Mouse (Mus musculus): ENCODE data around the gene Hist2h2be. TPM values are rescaled to one million over a fixed set of nuclear protein-coding genes. Genes with fewer than 3 reads are reported as not detected.

The Hist2h2be gene
- polyA plus RNA-seq, 2 experiments: 6.4 to 8.9 TPM

- Histone ChIP-seq H3K27me3 (ENCODE audit: control insufficient read depth, insufficient read depth, low read length) (no peaks in the 10 kb centered on the region), H3K4me2 (ENCODE audit: low read depth) (no peak overlapping the region), H3K27ac (no peak overlapping the region), H3K4me3 (ENCODE audit: insufficient read depth in 1 of 2, low read depth in 2 of 2, low read length in 2 of 2) (no peak overlapping the region), H3K9me3 (ENCODE audit: control insufficient read depth, low read length) (no peaks in the 10 kb centered on the region), H3K9ac (replicated peaks) (no peak overlapping the region), H3K4me1 (replicated peaks; ENCODE audit: control insufficient read depth in 2 of 2, insufficient read depth in 2 of 2, low read length in 1 of 2) (peaks cover 9 to 19% of the 10 kb centered on the region in 2 experiments), H3K36me3 (replicated peaks; ENCODE audit: control insufficient read depth, insufficient read depth, low read depth) (no peaks in the 10 kb centered on the region)
- no peak for DNase-seq (ENCODE audit: low read depth in 3 of 3, low spot score in 3 of 3)
- TF ChIP-seq CTCF (IDR thresholded peaks at IDR 0.05; ENCODE audit: low read depth) (no peak), EP300 (IDR thresholded peaks at IDR 0.05; ENCODE audit: low read depth) (no peak)
- ATAC-seq (ENCODE audit: insufficient read depth): no peak
- 34% methylated on average over 2 of the region's 2 CpGs for WGBS (ENCODE audit: insufficient replicate concordance)
Measured at GRCm38 (mm10) chr3:96230404-96230803, 9.5 kb downstream of the Hist2h2be start.

- TF ChIP-seq CTCF (IDR thresholded peaks at IDR 0.05; ENCODE audit: low read depth) (no peak), EP300 (IDR thresholded peaks at IDR 0.05; ENCODE audit: low read depth) (no peak)
- no peak for DNase-seq (ENCODE audit: low read depth in 3 of 3, low spot score in 3 of 3)
Measured at GRCm38 (mm10) chr3:96230910-96231757, 10.2 kb downstream of the Hist2h2be start.

GRCm38 (mm10) chr3:96231758-96232120 lies 10.8 kb downstream of the Hist2h2be start:
- ATAC-seq (ENCODE audit: insufficient read depth): no peak
- H3K36me3 ChIP-seq (replicated peaks; ENCODE audit: control insufficient read depth, insufficient read depth, low read depth): no peaks in the 10 kb centered on the region

More at GRCm38 (mm10) chr3:96230910-96231757, 10.2 kb downstream of the Hist2h2be start:
- no peaks in the 10 kb centered on the region for H3K9me3 ChIP-seq (ENCODE audit: control insufficient read depth, low read length)
- WGBS (ENCODE audit: insufficient replicate concordance): 63% methylated on average over 4 of the region's 4 CpGs
- no peaks in the 10 kb centered on the region for H3K36me3 ChIP-seq (replicated peaks; ENCODE audit: control insufficient read depth, insufficient read depth, low read depth)
- no peak overlapping the region for H3K27ac ChIP-seq
- no peaks in the 10 kb centered on the region for H3K27me3 ChIP-seq (ENCODE audit: control insufficient read depth, insufficient read depth, low read length)
- H3K4me3 ChIP-seq (ENCODE audit: insufficient read depth in 1 of 2, low read depth in 2 of 2, low read length in 2 of 2): no peak overlapping the region
- no peak overlapping the region for H3K4me2 ChIP-seq (ENCODE audit: low read depth)
- peaks cover 2 to 12% of the 10 kb centered on the region in 2 experiments for H3K4me1 ChIP-seq (replicated peaks; ENCODE audit: control insufficient read depth in 2 of 2, insufficient read depth in 2 of 2, low read length in 1 of 2)
- H3K9ac ChIP-seq (replicated peaks): no peak overlapping the region
- no peak for ATAC-seq (ENCODE audit: insufficient read depth)

GRCm38 (mm10) chr3:96234914-96235313 lies 14.0 kb downstream of the Hist2h2be start:
- Histone ChIP-seq H3K9me3 (ENCODE audit: control insufficient read depth, low read length) (no peaks in the 10 kb centered on the region), H3K4me3 (ENCODE audit: insufficient read depth in 1 of 2, low read depth in 2 of 2, low read length in 2 of 2) (no peak overlapping the region), H3K36me3 (replicated peaks; ENCODE audit: control insufficient read depth, insufficient read depth, low read depth) (no peaks in the 10 kb centered on the region), H3K9ac (replicated peaks) (no peak overlapping the region; the same call in 1 of the 2 replicates), H3K27ac (no peak overlapping the region), H3K4me2 (ENCODE audit: low read depth) (no peak overlapping the region), H3K4me1 (replicated peaks; ENCODE audit: control insufficient read depth in 2 of 2, insufficient read depth in 2 of 2, low read length in 1 of 2) (peaks cover 0 to 11% of the 10 kb centered on the region in 2 experiments; a peak in 2 of 4 replicates), H3K27me3 (ENCODE audit: control insufficient read depth, insufficient read depth, low read length) (no peaks in the 10 kb centered on the region)
- 69% methylated on average over 2 of the region's 2 CpGs for WGBS (ENCODE audit: insufficient replicate concordance)
- no peak for ATAC-seq (ENCODE audit: insufficient read depth)
- TF ChIP-seq CTCF (IDR thresholded peaks at IDR 0.05; ENCODE audit: low read depth): no peak
- no peak for TF ChIP-seq EP300 (IDR thresholded peaks at IDR 0.05; ENCODE audit: low read depth)
- DNase-seq (ENCODE audit: low read depth in 3 of 3, low spot score in 3 of 3): no peak

More at GRCm38 (mm10) chr3:96231758-96232120, 10.8 kb downstream of the Hist2h2be start:
- no peak overlapping the region for H3K4me2 ChIP-seq (ENCODE audit: low read depth)
- H3K9me3 ChIP-seq (ENCODE audit: control insufficient read depth, low read length): no peaks in the 10 kb centered on the region
- no peak overlapping the region for H3K9ac ChIP-seq (replicated peaks)
- no peaks in the 10 kb centered on the region for H3K27me3 ChIP-seq (ENCODE audit: control insufficient read depth, insufficient read depth, low read length)
- H3K27ac ChIP-seq: no peak overlapping the region
- TF ChIP-seq EP300 (IDR thresholded peaks at IDR 0.05; ENCODE audit: low read depth): no peak
- no peak for TF ChIP-seq CTCF (IDR thresholded peaks at IDR 0.05; ENCODE audit: low read depth)
- peaks cover 0 to 11% of the 10 kb centered on the region in 2 experiments; a peak in 2 of 4 replicates for H3K4me1 ChIP-seq (replicated peaks; ENCODE audit: control insufficient read depth in 2 of 2, insufficient read depth in 2 of 2, low read length in 1 of 2)
- 44% methylated on average over 2 of the region's 2 CpGs for WGBS (ENCODE audit: insufficient replicate concordance)
- H3K4me3 ChIP-seq (ENCODE audit: insufficient read depth in 1 of 2, low read depth in 2 of 2, low read length in 2 of 2): no peak overlapping the region
- DNase-seq (ENCODE audit: low read depth in 3 of 3, low spot score in 3 of 3): no peak

GRCm38 (mm10) chr3:96235836-96236235 lies 14.9 kb downstream of the Hist2h2be start:
- H3K4me3 ChIP-seq (ENCODE audit: insufficient read depth in 1 of 2, low read depth in 2 of 2, low read length in 2 of 2): peak overlapping the region; percentile 15 to 73; a peak in 2 of 4 replicates
- H3K36me3 ChIP-seq (replicated peaks; ENCODE audit: control insufficient read depth, insufficient read depth, low read depth): no peaks in the 10 kb centered on the region
- TF ChIP-seq CTCF (IDR thresholded peaks at IDR 0.05; ENCODE audit: low read depth) (no peak), EP300 (IDR thresholded peaks at IDR 0.05; ENCODE audit: low read depth) (no peak)
- peak overlapping the region; percentile 23 for H3K27ac ChIP-seq
- H3K9ac ChIP-seq (replicated peaks): 0 out of 2 replicates have a peak overlapping the region, but pooled peaks have one; percentile 23
- DNase-seq (ENCODE audit: low read depth in 3 of 3, low spot score in 3 of 3): no peak
- no peaks in the 10 kb centered on the region for H3K9me3 ChIP-seq (ENCODE audit: control insufficient read depth, low read length)
- H3K27me3 ChIP-seq (ENCODE audit: control insufficient read depth, insufficient read depth, low read length): no peaks in the 10 kb centered on the region
- H3K4me1 ChIP-seq (replicated peaks; ENCODE audit: control insufficient read depth in 2 of 2, insufficient read depth in 2 of 2, low read length in 1 of 2): peaks cover 4 to 13% of the 10 kb centered on the region in 2 experiments
- WGBS (ENCODE audit: insufficient replicate concordance): 68% methylated on average over 3 of the region's 3 CpGs
- no peak for ATAC-seq (ENCODE audit: insufficient read depth)
- peak overlapping the region; percentile 92 for H3K4me2 ChIP-seq (ENCODE audit: low read depth)
